Mouse (Mus musculus): ENCODE measurements around the gene Mctp2. TPM values are rescaled to one million over a fixed set of nuclear protein-coding genes. Genes with fewer than 3 reads are reported as not detected.

The Mctp2 gene
- polyA plus RNA-seq, 1 experiment from 2014 or later: 0.24 TPM

GRCm38 (mm10) chr7:72165726-72166701 is 140.4 kb downstream of the Mctp2 start:
- no peak overlapping the region for H3K4me2 ChIP-seq (ENCODE audit: low read length)
- no peaks in the 10 kb centered on the region for H3K9me3 ChIP-seq (ENCODE audit: control insufficient read depth, low read length)
- no peaks in the 10 kb centered on the region for H3K27me3 ChIP-seq (replicated peaks; ENCODE audit: control insufficient read depth, insufficient read depth, low read length)
- no peak overlapping the region for H3K9ac ChIP-seq (replicated peaks; ENCODE audit: low read depth, low read length)
- 81% methylated on average over 13 of the region's 13 CpGs for WGBS
- no peak overlapping the region for H3K27ac ChIP-seq (ENCODE audit: low read length)
- no peaks in the 10 kb centered on the region for H3K4me1 ChIP-seq (replicated peaks; ENCODE audit: control insufficient read depth, insufficient read depth, low read length)
- H3K36me3 ChIP-seq (ENCODE audit: control insufficient read depth, insufficient read depth): no peaks in the 10 kb centered on the region
- ATAC-seq: no peak
- no peak overlapping the region for H3K4me3 ChIP-seq (replicated peaks; ENCODE audit: low read length)

GRCm38 (mm10) chr7:72162256-72162655 is 144.2 kb downstream of the Mctp2 start:
- H3K9me3 ChIP-seq (ENCODE audit: control insufficient read depth, low read length): no peaks in the 10 kb centered on the region
- H3K4me3 ChIP-seq (replicated peaks; ENCODE audit: low read length): no peak overlapping the region
- 8% methylated on average over 1 of the region's 1 CpGs for WGBS
- no peak for ATAC-seq
- no peaks in the 10 kb centered on the region for H3K27me3 ChIP-seq (replicated peaks; ENCODE audit: control insufficient read depth, insufficient read depth, low read length)
- no peak overlapping the region for H3K4me2 ChIP-seq (ENCODE audit: low read length)
- H3K9ac ChIP-seq (replicated peaks; ENCODE audit: low read depth, low read length): no peak overlapping the region
- no peak overlapping the region for H3K27ac ChIP-seq (ENCODE audit: low read length)
- no peaks in the 10 kb centered on the region for H3K4me1 ChIP-seq (replicated peaks; ENCODE audit: control insufficient read depth, insufficient read depth, low read length)
- H3K36me3 ChIP-seq (ENCODE audit: control insufficient read depth, insufficient read depth): no peaks in the 10 kb centered on the region

GRCm38 (mm10) chr7:72159513-72160063 is 146.8 kb downstream of the Mctp2 start:
- Histone ChIP-seq H3K36me3 (ENCODE audit: control insufficient read depth, insufficient read depth) (no peaks in the 10 kb centered on the region), H3K4me3 (replicated peaks; ENCODE audit: low read length) (no peak overlapping the region), H3K4me1 (replicated peaks; ENCODE audit: control insufficient read depth, insufficient read depth, low read length) (no peaks in the 10 kb centered on the region), H3K27ac (ENCODE audit: low read length) (no peak overlapping the region), H3K4me2 (ENCODE audit: low read length) (no peak overlapping the region), H3K27me3 (replicated peaks; ENCODE audit: control insufficient read depth, insufficient read depth, low read length) (no peaks in the 10 kb centered on the region), H3K9me3 (ENCODE audit: control insufficient read depth, low read length) (no peaks in the 10 kb centered on the region), H3K9ac (replicated peaks; ENCODE audit: low read depth, low read length) (no peak overlapping the region)
- ATAC-seq: no peak
- 87% methylated on average over 4 of the region's 4 CpGs for WGBS

GRCm38 (mm10) chr7:72150799-72151708 is 155.4 kb downstream of the Mctp2 start:
- no peak overlapping the region for H3K4me2 ChIP-seq (ENCODE audit: low read length)
- no peak overlapping the region for H3K4me3 ChIP-seq (replicated peaks; ENCODE audit: low read length)
- H3K9ac ChIP-seq (replicated peaks; ENCODE audit: low read depth, low read length): no peak overlapping the region
- no peak for ATAC-seq
- WGBS: 17% methylated on average over 7 of the region's 7 CpGs
- peaks cover 7% of the 10 kb centered on the region for H3K4me1 ChIP-seq (replicated peaks; ENCODE audit: control insufficient read depth, insufficient read depth, low read length)
- H3K27me3 ChIP-seq (replicated peaks; ENCODE audit: control insufficient read depth, insufficient read depth, low read length): no peaks in the 10 kb centered on the region
- no peaks in the 10 kb centered on the region for H3K36me3 ChIP-seq (ENCODE audit: control insufficient read depth, insufficient read depth)
- H3K27ac ChIP-seq (ENCODE audit: low read length): no peak overlapping the region
- no peaks in the 10 kb centered on the region for H3K9me3 ChIP-seq (ENCODE audit: control insufficient read depth, low read length)

GRCm38 (mm10) chr7:72149073-72149472 is 157.3 kb downstream of the Mctp2 start:
- H3K4me1 ChIP-seq (replicated peaks; ENCODE audit: control insufficient read depth, insufficient read depth, low read length): peaks cover 16% of the 10 kb centered on the region
- H3K9ac ChIP-seq (replicated peaks; ENCODE audit: low read depth, low read length): no peak overlapping the region
- H3K4me3 ChIP-seq (replicated peaks; ENCODE audit: low read length): no peak overlapping the region
- no peak overlapping the region for H3K4me2 ChIP-seq (ENCODE audit: low read length)
- no peak for ATAC-seq
- no peaks in the 10 kb centered on the region for H3K27me3 ChIP-seq (replicated peaks; ENCODE audit: control insufficient read depth, insufficient read depth, low read length)
- no peaks in the 10 kb centered on the region for H3K36me3 ChIP-seq (ENCODE audit: control insufficient read depth, insufficient read depth)
- H3K27ac ChIP-seq (ENCODE audit: low read length): no peak overlapping the region
- 11% methylated on average over 3 of the region's 3 CpGs for WGBS
- H3K9me3 ChIP-seq (ENCODE audit: control insufficient read depth, low read length): no peaks in the 10 kb centered on the region

- Histone ChIP-seq H3K4me3 (replicated peaks; ENCODE audit: low read length) (no peak overlapping the region), H3K9ac (replicated peaks; ENCODE audit: low read depth, low read length) (no peak overlapping the region), H3K27me3 (replicated peaks; ENCODE audit: control insufficient read depth, insufficient read depth, low read length) (no peaks in the 10 kb centered on the region), H3K36me3 (ENCODE audit: control insufficient read depth, insufficient read depth) (no peaks in the 10 kb centered on the region), H3K9me3 (ENCODE audit: control insufficient read depth, low read length) (no peaks in the 10 kb centered on the region), H3K4me2 (ENCODE audit: low read length) (no peak overlapping the region), H3K27ac (ENCODE audit: low read length) (no peak overlapping the region), H3K4me1 (replicated peaks; ENCODE audit: control insufficient read depth, insufficient read depth, low read length) (peaks cover 16% of the 10 kb centered on the region)
- ATAC-seq: no peak
Observed at GRCm38 (mm10) chr7:72146849-72147248, 159.6 kb downstream of the Mctp2 start.

GRCm38 (mm10) chr7:72145726-72146520 is 160.5 kb downstream of the Mctp2 start:
- ATAC-seq: peak; percentile 70
- Histone ChIP-seq H3K36me3 (ENCODE audit: control insufficient read depth, insufficient read depth) (no peaks in the 10 kb centered on the region), H3K4me3 (replicated peaks; ENCODE audit: low read length) (no peak overlapping the region), H3K4me2 (ENCODE audit: low read length) (peak overlapping the region; percentile 29; the same call in 1 of the 2 replicates), H3K9ac (replicated peaks; ENCODE audit: low read depth, low read length) (no peak overlapping the region), H3K27ac (ENCODE audit: low read length) (0 out of 2 replicates have a peak overlapping the region, but pooled peaks have one; percentile 23), H3K9me3 (ENCODE audit: control insufficient read depth, low read length) (no peaks in the 10 kb centered on the region), H3K4me1 (replicated peaks; ENCODE audit: control insufficient read depth, insufficient read depth, low read length) (peaks cover 14% of the 10 kb centered on the region), H3K27me3 (replicated peaks; ENCODE audit: control insufficient read depth, insufficient read depth, low read length) (no peaks in the 10 kb centered on the region)
- WGBS: 48% methylated on average over 17 of the region's 17 CpGs

GRCm38 (mm10) chr7:72138701-72139100 is 167.7 kb downstream of the Mctp2 start:
- Histone ChIP-seq H3K9ac (replicated peaks; ENCODE audit: low read depth, low read length) (no peak overlapping the region), H3K36me3 (ENCODE audit: control insufficient read depth, insufficient read depth) (no peaks in the 10 kb centered on the region), H3K4me2 (ENCODE audit: low read length) (no peak overlapping the region), H3K4me1 (replicated peaks; ENCODE audit: control insufficient read depth, insufficient read depth, low read length) (no peaks in the 10 kb centered on the region), H3K4me3 (replicated peaks; ENCODE audit: low read length) (no peak overlapping the region), H3K27me3 (replicated peaks; ENCODE audit: control insufficient read depth, insufficient read depth, low read length) (no peaks in the 10 kb centered on the region), H3K27ac (ENCODE audit: low read length) (no peak overlapping the region), H3K9me3 (ENCODE audit: control insufficient read depth, low read length) (no peaks in the 10 kb centered on the region)
- WGBS: 73% methylated on average over 4 of the region's 4 CpGs
- peak; percentile 47; the same call in 1 of the 2 replicates for ATAC-seq

All from forebrain, embryonic 16.5 days (tissue).